Mouse (Mus musculus) hindbrain, postnatal 0 days (tissue): ENCODE measurements around the gene Zfp827. TPM values are rescaled to one million over a fixed set of nuclear protein-coding genes. Genes with fewer than 3 reads are reported as not detected.

ENCODE experiments used
- ATAC-seq: fragments of 200-750 bp; cut with Nextera tagmentation; 2 replicates; pipeline ENCODE4 v1.8.0; 2017; ENCODE audit warnings: mild to moderate bottlenecking, moderate TSS enrichment, moderate library complexity
- DNase-seq: peaks from one replicate; pipeline ENCODE4 v3.0.0-alpha.2; 2015; ENCODE audit warnings: low spot score
- H3K27ac ChIP-seq: fragments of 300-500 bp; sonication (generic); 2 replicates; pipeline ENCODE4 v1.5.1; 2014; ENCODE audit warnings: mild to moderate bottlenecking
- H3K27me3 ChIP-seq: fragments of 300-500 bp; sonication (generic); 2 replicates; pipeline ENCODE4 v1.6.1; 2014; ENCODE audit warnings: low read length, mixed read lengths; ENCODE audit not compliant: insufficient read depth
- H3K36me3 ChIP-seq: fragments of 300-500 bp; sonication (generic); 2 replicates; pipeline ENCODE4 v1.6.1; 2014; ENCODE audit warnings: low read length, mixed read lengths; ENCODE audit not compliant: insufficient read depth
- H3K4me1 ChIP-seq: fragments of 300-500 bp; sonication (generic); 2 replicates; pipeline ENCODE4 v1.6.1; 2014; ENCODE audit warnings: antibody characterized with exemption, low read length, mixed read lengths; ENCODE audit not compliant: insufficient read depth
- H3K4me2 ChIP-seq: fragments of 300-500 bp; sonication (generic); 2 replicates; pipeline ENCODE4 v1.6.1; 2014; ENCODE audit warnings: low read depth, mild to moderate bottlenecking, low read length, moderate library complexity, mixed read lengths
- H3K4me3 ChIP-seq: fragments of 300-500 bp; sonication (generic); 2 replicates; pipeline ENCODE4 v1.5.1; 2014; ENCODE audit warnings: low read length
- H3K9ac ChIP-seq: fragments of 300-500 bp; sonication (generic); replicated peaks from 2 replicates; pipeline ENCODE4 v1.6.1; 2014; ENCODE audit warnings: mild to moderate bottlenecking, low read length, moderate library complexity, mixed read lengths
- H3K9me3 ChIP-seq: fragments of 300-500 bp; sonication (generic); 2 replicates; pipeline ENCODE4 v1.6.1; 2016; ENCODE audit warnings: low read length, mixed read lengths
- CTCF ChIP-seq: IDR thresholded peaks from 2 replicates; pipeline ENCODE4 v1.5.1; 2016; ENCODE audit warnings: antibody characterized with exemption, control low read depth, low read depth
- WGBS: fragments of 180-500 bp; shearing (Covaris S2); extraction: QIAGEN DNeasy Blood & Tissue Kit; methylation state at CpG from one replicate; pipeline ENCODE4 v1.1.7; 2014; 5-methylcytosine and 5-hydroxymethylcytosine counted together
- polyA plus RNA-seq: library from polyadenylated mRNA; unstranded; fragments of >200 nt; fragmentation: Nextera tagmentation; extraction: Ambion mirVana; gene quantifications from 2 replicates; pipeline ENCODE4 v1.2.1, GENCODE M21; 2015
- total RNA-seq: library from RNA; depleted of rRNA; stranded (reverse); fragments of >200 nt; gene quantifications from 2 replicates; pipeline ENCODE4 v1.2.3, GENCODE M21; 2014

The Zfp827 gene
- total and polyA plus RNA-seq, 2 experiments from 2014 or later, result 6.8 to 33.0 TPM

- no peak for TF ChIP-seq CTCF
- H3K9ac ChIP-seq, result no peak overlapping the region
- ATAC-seq (no peak), DNase-seq (no peak)
- H3K4me2 ChIP-seq, result no peak overlapping the region
- H3K4me1 ChIP-seq, result no peaks in the 10 kb centered on the region
- H3K36me3 ChIP-seq, result peaks cover 13% of the 10 kb centered on the region; the same call in 1 of the 2 replicates
- WGBS, result 88% methylated on average over 19 of the region's 19 CpGs
- H3K9me3 ChIP-seq, result no peaks in the 10 kb centered on the region
- no peak overlapping the region for H3K27ac ChIP-seq
- H3K4me3 ChIP-seq, result no peak overlapping the region
- no peaks in the 10 kb centered on the region for H3K27me3 ChIP-seq
Measured at GRCm38 (mm10) chr8:79060013-79060609, 31.9 kb downstream of the Zfp827 start.

GRCm38 (mm10) chr8:79065924-79066323 lies 37.7 kb downstream of the Zfp827 start:
- DNase-seq (no peak), ATAC-seq (no peak)
- Histone ChIP-seq H3K9me3 (no peaks in the 10 kb centered on the region), H3K27me3 (no peaks in the 10 kb centered on the region), H3K27ac (no peak overlapping the region), H3K9ac (no peak overlapping the region), H3K4me2 (no peak overlapping the region), H3K36me3 (peaks cover 19% of the 10 kb centered on the region; the same call in 1 of the 2 replicates), H3K4me3 (no peak overlapping the region), H3K4me1 (no peaks in the 10 kb centered on the region)
- 92% methylated on average over 2 of the region's 2 CpGs for WGBS
- no peak for TF ChIP-seq CTCF

GRCm38 (mm10) chr8:79067812-79068630 lies 39.8 kb downstream of the Zfp827 start:
- Histone ChIP-seq H3K9ac (no peak overlapping the region), H3K4me2 (no peak overlapping the region), H3K27ac (no peak overlapping the region), H3K9me3 (no peaks in the 10 kb centered on the region), H3K4me3 (no peak overlapping the region), H3K36me3 (peaks cover 10% of the 10 kb centered on the region; the same call in 1 of the 2 replicates), H3K4me1 (no peaks in the 10 kb centered on the region), H3K27me3 (no peaks in the 10 kb centered on the region)
- no peak for ATAC-seq
- TF ChIP-seq CTCF, result no peak
- 87% methylated on average over 3 of the region's 3 CpGs for WGBS
- DNase-seq, result no peak

- no peaks in the 10 kb centered on the region for H3K9me3 ChIP-seq
- ATAC-seq, result no peak
- H3K27ac ChIP-seq, result no peak overlapping the region
- H3K27me3 ChIP-seq, result no peaks in the 10 kb centered on the region
- H3K4me2 ChIP-seq, result no peak overlapping the region
- H3K4me3 ChIP-seq, result no peak overlapping the region
- no peak for DNase-seq
- 66% methylated on average over 3 of the region's 3 CpGs for WGBS
- peaks cover 18% of the 10 kb centered on the region; the same call in 1 of the 2 replicates for H3K36me3 ChIP-seq
- peaks cover 3% of the 10 kb centered on the region; the same call in 1 of the 2 replicates for H3K4me1 ChIP-seq
- no peak for TF ChIP-seq CTCF
- no peak overlapping the region for H3K9ac ChIP-seq
Measured at GRCm38 (mm10) chr8:79073311-79073710, 45.1 kb downstream of the Zfp827 start.

- TF ChIP-seq CTCF, result no peak
- DNase-seq (peak; percentile 43), ATAC-seq (no peak)
- H3K4me3 ChIP-seq, result no peak overlapping the region
- no peak overlapping the region for H3K27ac ChIP-seq
- H3K4me1 ChIP-seq, result peaks cover 16% of the 10 kb centered on the region; the same call in 1 of the 2 replicates
- no peak overlapping the region for H3K9ac ChIP-seq
- peaks cover 18% of the 10 kb centered on the region; the same call in 1 of the 2 replicates for H3K36me3 ChIP-seq
- WGBS, result 69% methylated on average over 9 of the region's 9 CpGs
- no peak overlapping the region for H3K4me2 ChIP-seq
- no peaks in the 10 kb centered on the region for H3K9me3 ChIP-seq
- no peaks in the 10 kb centered on the region for H3K27me3 ChIP-seq
Measured at GRCm38 (mm10) chr8:79074986-79075385, 46.7 kb downstream of the Zfp827 start.

GRCm38 (mm10) chr8:79077256-79077655 lies 49.0 kb downstream of the Zfp827 start:
- Histone ChIP-seq H3K4me3 (no peak overlapping the region), H3K4me1 (peaks cover 20% of the 10 kb centered on the region; the same call in 1 of the 2 replicates), H3K9ac (no peak overlapping the region), H3K9me3 (no peaks in the 10 kb centered on the region), H3K27ac (no peak overlapping the region), H3K27me3 (no peaks in the 10 kb centered on the region), H3K36me3 (peaks cover 8% of the 10 kb centered on the region; the same call in 1 of the 2 replicates), H3K4me2 (no peak overlapping the region)
- no peak for DNase-seq
- ATAC-seq, result no peak
- WGBS, result 75% methylated on average over 5 of the region's 5 CpGs
- no peak for TF ChIP-seq CTCF
